Mouse (Mus musculus) stomach, postnatal 0 days (tissue): Measurements from ENCODE around the gene Ppm1m.

Experiments used
- CTCF ChIP-seq: IDR thresholded peaks from 2 replicates; pipeline ENCODE4 v1.5.1; 2016; ENCODE audit warnings: antibody characterized with exemption, low read depth, mild to moderate bottlenecking, moderate library complexity
- EP300 ChIP-seq: optimal IDR thresholded peaks from 2 replicates; pipeline ENCODE3; 2016; ENCODE audit warnings: antibody characterized with exemption

DNA sequence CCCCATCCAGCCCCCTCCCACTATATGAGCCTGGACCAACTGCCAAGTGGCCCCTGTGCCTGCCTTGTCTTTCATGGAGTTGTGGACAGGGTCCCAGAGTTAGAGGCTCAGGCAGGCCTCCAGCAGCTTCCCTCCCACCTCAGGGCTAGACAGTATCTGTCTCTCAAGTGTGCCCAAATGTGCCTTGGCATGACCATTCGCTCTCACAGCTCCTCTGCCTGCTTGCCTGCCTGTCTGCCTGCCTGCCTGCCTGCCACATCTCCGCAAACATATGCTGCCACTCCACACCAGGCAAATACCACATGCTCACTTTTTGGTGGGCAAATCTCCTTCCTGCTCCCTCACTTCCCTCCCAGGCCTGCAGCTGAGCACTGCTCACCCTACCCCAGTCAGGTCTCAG lies 54.0 kb downstream of the Ppm1m start:
- TF ChIP-seq CTCF, result no peak
- TF ChIP-seq EP300, result no peak
